Comparison of ENCODE assay signal across 10 mouse cellular contexts in genomic region chr3:108851996-108852697, GRCm38 (mm10). TPM values are rescaled to one million over a fixed set of nuclear protein-coding genes. Genes with fewer than 3 reads are reported as not detected.
DNase-seq lines count a peak whose midpoint lies in the region; ATAC-seq and TF ChIP-seq lines count a peak whose summit lies in the region.
"Had no signal": no experiment of that assay in that cellular context is flagged by ENCODE, and none has a peak within 500 bp of the region (broad histone marks: within the 10 kb centered on the region; RNA-seq: fewer than 3 reads in every experiment).

No protein-coding gene starts in this region.

- no peaks in the 10 kb centered on the region for H3K9me3 ChIP-seq in embryonic facial prominence, embryonic 14.5 days (ENCODE audit: control insufficient read depth, low read length)
- no peaks in the 10 kb centered on the region for H3K9me3 ChIP-seq in embryonic facial prominence, embryonic 10.5 days

- peak; percentile 67 for DNase-seq in embryonic facial prominence, embryonic 14.5 days (ENCODE audit: low spot score)
- DNase-seq in embryonic facial prominence, embryonic 10.5 days (ENCODE audit: low spot score) = no peak
- DNase-seq in layer of hippocampus, adult 2 months (ENCODE audit: low spot score in 2 of 2) = no peak
- no peak for DNase-seq in layer of hippocampus, postnatal 14 days (ENCODE audit: low spot score in 2 of 2)
- no peak for DNase-seq in spleen, adult 2 months (ENCODE audit: low read depth in 1 of 2, low spot score in 2 of 2)
- no peak for DNase-seq in spleen, adult 12 weeks (ENCODE audit: low spot score)
- peak; percentile 73 for DNase-seq in skeletal muscle tissue, adult 2 months (ENCODE audit: low read depth, low spot score)
- DNase-seq in c-Kit-positive CD71-positive TER-119-positive erythroid progenitor cells, embryonic 14.5 days (ENCODE audit: low spot score) = no peak
- DNase-seq: liver; spleen, adult 18-20 months had no signal

- no peak; the same call in 1 of the 2 replicates for TF ChIP-seq CTCF in layer of hippocampus, adult 2 months (conservative IDR thresholded peaks at IDR 0.05)
- no peak for TF ChIP-seq CTCF in spleen, adult 2 months (IDR thresholded peaks at IDR 0.05; ENCODE audit: extremely low read depth, insufficient read depth, insufficient read length, insufficient replicate concordance)

- no peak overlapping the region for H3K4me2 ChIP-seq in embryonic facial prominence, embryonic 14.5 days (ENCODE audit: low read depth, low read length)

- H3K27me3 ChIP-seq in embryonic facial prominence, embryonic 14.5 days (replicated peaks; ENCODE audit: control insufficient read depth, insufficient read depth, low read length) = no peaks in the 10 kb centered on the region
- 0 out of 2 replicates have a peak, but pooled peaks cover 6% of the 10 kb centered on the region for H3K27me3 ChIP-seq in embryonic facial prominence, embryonic 10.5 days (replicated peaks; ENCODE audit: low read depth, poor library complexity, severe bottlenecking)
- H3K27me3 ChIP-seq in spleen, adult 2 months (ENCODE audit: control insufficient read depth, insufficient read depth, low read length) = no peaks in the 10 kb centered on the region

- no peak for ATAC-seq in embryonic facial prominence, embryonic 14.5 days (ENCODE audit: low read depth)

- TF ChIP-seq POLR2A in spleen, adult 2 months (IDR thresholded peaks at IDR 0.05; ENCODE audit: low read depth, low read length) = no peak

- no peak overlapping the region for H3K4me3 ChIP-seq in embryonic facial prominence, embryonic 14.5 days (ENCODE audit: low read depth, low read length)
- H3K4me3 ChIP-seq in embryonic facial prominence, embryonic 10.5 days = no peak overlapping the region
- H3K4me3 ChIP-seq in layer of hippocampus, adult 2 months = no peak overlapping the region
- no peak overlapping the region for H3K4me3 ChIP-seq in spleen, adult 2 months (ENCODE audit: extremely low read depth, insufficient read depth, insufficient read length)

- H3K4me1 ChIP-seq in embryonic facial prominence, embryonic 14.5 days (ENCODE audit: control insufficient read depth, insufficient read depth, low read length) = peaks cover 10% of the 10 kb centered on the region; the same call in 1 of the 2 replicates
- peaks cover 19% of the 10 kb centered on the region for H3K4me1 ChIP-seq in embryonic facial prominence, embryonic 10.5 days
- peaks cover 3% of the 10 kb centered on the region; the same call in 1 of the 2 replicates for H3K4me1 ChIP-seq in spleen, adult 2 months (ENCODE audit: control insufficient read depth, insufficient read depth, insufficient read length)

- 52% methylated on average over 6 of the region's 6 CpGs for WGBS in embryonic facial prominence, embryonic 14.5 days
- WGBS in embryonic facial prominence, embryonic 10.5 days = 58% methylated on average over 6 of the region's 6 CpGs
- WGBS in spleen, adult 2 months = 66% methylated on average over 6 of the region's 6 CpGs

- H3K9ac ChIP-seq in embryonic facial prominence, embryonic 14.5 days (ENCODE audit: low read depth, low read length) = no peak overlapping the region

- H3K36me3 ChIP-seq in embryonic facial prominence, embryonic 14.5 days (ENCODE audit: control insufficient read depth, insufficient read depth, low read length) = no peaks in the 10 kb centered on the region
- H3K36me3 ChIP-seq in embryonic facial prominence, embryonic 10.5 days (replicated peaks) = no peaks in the 10 kb centered on the region
- H3K36me3 ChIP-seq in spleen, adult 2 months (ENCODE audit: control insufficient read depth, insufficient read depth, low read length) = no peaks in the 10 kb centered on the region

- no peak overlapping the region for H3K27ac ChIP-seq in embryonic facial prominence, embryonic 14.5 days (replicated peaks; ENCODE audit: low read depth, low read length)
- H3K27ac ChIP-seq in embryonic facial prominence, embryonic 10.5 days (replicated peaks) = no peak overlapping the region
- peak overlapping the region; percentile 89; the same call in 1 of the 2 replicates for H3K27ac ChIP-seq in layer of hippocampus, adult 2 months
- H3K27ac ChIP-seq in spleen, adult 2 months (ENCODE audit: insufficient read depth, low read length) = peak overlapping the region; percentile 0; the same call in 1 of the 2 replicates

RNA-seq across cellular contexts. Expression of gene Stxbp3, which starts 11.8 kb away (rescaled TPM):
- polyA plus RNA-seq in embryonic facial prominence, embryonic 14.5 days (2014; fragmentation: Nextera tagmentation; extraction: Ambion mirVana) = 35.3 and 35.7 TPM in 2 replicates
- 22.4 and 23.1 TPM in 2 replicates for polyA plus RNA-seq in embryonic facial prominence, embryonic 10.5 days (2016; fragmentation: Nextera tagmentation; extraction: Ambion mirVana)
- total RNA-seq in layer of hippocampus, adult 2 months (2021) = 10 to 100 TPM; 25.1 to 27.8 TPM
- 10 to 100 TPM; 26.7 to 33.5 TPM for total RNA-seq in layer of hippocampus, postnatal 14 days (2021)
- 6.0 and 6.9 TPM in 2 replicates for polyA plus RNA-seq in spleen, adult 2 months (2012; rRNA removed)

RNA-seq across cellular contexts. Expression of gene Fndc7, which starts 37.7 kb away (rescaled TPM):
- 0.18 and 0.60 TPM in 2 replicates for polyA plus RNA-seq in embryonic facial prominence, embryonic 14.5 days (2014; fragmentation: Nextera tagmentation; extraction: Ambion mirVana)
- 0.34 TPM in 1 of 2 replicates, not detected in the other for polyA plus RNA-seq in embryonic facial prominence, embryonic 10.5 days (2016; fragmentation: Nextera tagmentation; extraction: Ambion mirVana)
- under 1 TPM in 1 of 2 experiments, not detected in 1; 0.15 TPM for total RNA-seq in layer of hippocampus, adult 2 months (2021)
- under 1 TPM in 1 of 2 experiments, not detected in 1; 0.12 TPM for total RNA-seq in layer of hippocampus, postnatal 14 days (2021)
- 1.7 and 2.0 TPM in 2 replicates for polyA plus RNA-seq in spleen, adult 2 months (2012; rRNA removed)

RNA-seq across cellular contexts. Expression of gene Prpf38b, which starts 59.4 kb away (rescaled TPM):
- 57.8 and 58.1 TPM in 2 replicates for polyA plus RNA-seq in embryonic facial prominence, embryonic 14.5 days (2014; fragmentation: Nextera tagmentation; extraction: Ambion mirVana)
- 77.1 and 80.7 TPM in 2 replicates for polyA plus RNA-seq in embryonic facial prominence, embryonic 10.5 days (2016; fragmentation: Nextera tagmentation; extraction: Ambion mirVana)
- total RNA-seq in layer of hippocampus, adult 2 months (2021) = 10 to 100 TPM; 51.9 to 53.1 TPM
- 10 to 100 TPM; 46.4 to 52.6 TPM for total RNA-seq in layer of hippocampus, postnatal 14 days (2021)
- polyA plus RNA-seq in spleen, adult 2 months (2012; rRNA removed) = 61.4 and 111 TPM in 2 replicates

Comparison
In these comparisons a context has a peak if more than half of its experiments do, and no peak if none do; other contexts are left out.
1. DNase-seq: peak in embryonic facial prominence, embryonic 14.5 days (single experiment) and skeletal muscle tissue, adult 2 months (single experiment); none in embryonic facial prominence, embryonic 10.5 days (single experiment), layer of hippocampus, adult 2 months (0 of 2), layer of hippocampus, postnatal 14 days (0 of 2), spleen, adult 2 months (0 of 2), spleen, adult 12 weeks (single experiment) and c-Kit-positive CD71-positive TER-119-positive erythroid progenitor cells, embryonic 14.5 days (single experiment).
2. H3K27ac ChIP-seq: peak in layer of hippocampus, adult 2 months (single experiment) and spleen, adult 2 months (single experiment); none in embryonic facial prominence, embryonic 14.5 days (single experiment) and embryonic facial prominence, embryonic 10.5 days (single experiment).